Mouse (Mus musculus): Measurements from ENCODE around the gene Zbed4. TPM values are rescaled to one million over a fixed set of nuclear protein-coding genes. Genes with fewer than 3 reads are reported as not detected.
"Not testable (repeated sequence)": the region's sequence is repeated elsewhere in the genome, so short reads cannot be mapped to it uniquely, and the experiment has no call there.

The Zbed4 gene
- polyA plus RNA-seq (2016; fragmentation: Nextera tagmentation; extraction: Ambion mirVana): 18.9 and 20.5 TPM in 2 replicates

GRCm38 (mm10) chr15:88751564-88752402, at the start of gene Zbed4:
Gene Zbed4 (plus strand): TSS chr15:88751660.
- Histone ChIP-seq H3K27me3 (replicated peaks) (no peaks in the 10 kb centered on the region), H3K4me2 (peak within 1 kb of the TSS; percentile 78), H3K4me3 (peak within 1 kb of the TSS; percentile 92), H3K4me1 (replicated peaks) (peaks cover 27% of the 10 kb centered on the region), H3K9me3 (replicated peaks) (no peaks in the 10 kb centered on the region), H3K36me3 (peaks cover 15% of the 10 kb centered on the region), H3K27ac (ENCODE audit: poor library complexity, severe bottlenecking) (peak within 1 kb of the TSS; percentile 92), H3K9ac (peak within 1 kb of the TSS; percentile 98)
- 1% methylated on average over 70 of the region's 119 CpGs for WGBS
- no peak; the same call in none of the 2 replicates for ATAC-seq (ENCODE audit: insufficient number of reproducible peaks, low FRiP score)

- H3K27me3 ChIP-seq (replicated peaks): no peaks in the 10 kb centered on the region
- no peaks in the 10 kb centered on the region for H3K4me1 ChIP-seq (replicated peaks)
- WGBS: 77% methylated on average over 3 of the region's 3 CpGs
- H3K9me3 ChIP-seq (replicated peaks): no peaks in the 10 kb centered on the region
- H3K4me2 ChIP-seq: no peak overlapping the region
- H3K27ac ChIP-seq (ENCODE audit: poor library complexity, severe bottlenecking): no peak overlapping the region
- H3K36me3 ChIP-seq: peaks cover 95% of the 10 kb centered on the region
- H3K9ac ChIP-seq: no peak overlapping the region
- no peak for ATAC-seq (ENCODE audit: insufficient number of reproducible peaks, low FRiP score)
- H3K4me3 ChIP-seq: no peak overlapping the region
These were observed 49.0 kb upstream of the Zbed4 start for GRCm38 (mm10) chr15:88702501-88702900.

GRCm38 (mm10) chr15:88704284-88704683, 47.2 kb upstream of the Zbed4 start:
- H3K4me3 ChIP-seq: no peak overlapping the region
- ATAC-seq (ENCODE audit: insufficient number of reproducible peaks, low FRiP score): no peak
- no peaks in the 10 kb centered on the region for H3K4me1 ChIP-seq (replicated peaks)
- H3K36me3 ChIP-seq: peaks cover 98% of the 10 kb centered on the region
- no peaks in the 10 kb centered on the region for H3K27me3 ChIP-seq (replicated peaks)
- WGBS: 60% methylated on average over 1 of the region's 1 CpGs
- no peak overlapping the region for H3K4me2 ChIP-seq
- no peak overlapping the region for H3K27ac ChIP-seq (ENCODE audit: poor library complexity, severe bottlenecking)
- no peak overlapping the region for H3K9ac ChIP-seq
- no peaks in the 10 kb centered on the region for H3K9me3 ChIP-seq (replicated peaks)

GRCm38 (mm10) chr15:88706320-88706719, 45.1 kb upstream of the Zbed4 start:
- Histone ChIP-seq H3K4me1 (replicated peaks) (no peaks in the 10 kb centered on the region), H3K9ac (no peak overlapping the region), H3K27me3 (replicated peaks) (no peaks in the 10 kb centered on the region), H3K9me3 (replicated peaks) (no peaks in the 10 kb centered on the region), H3K4me2 (no peak overlapping the region), H3K36me3 (peaks cover 98% of the 10 kb centered on the region), H3K4me3 (no peak overlapping the region), H3K27ac (ENCODE audit: poor library complexity, severe bottlenecking) (no peak overlapping the region)
- no peak for ATAC-seq (ENCODE audit: insufficient number of reproducible peaks, low FRiP score)
- 91% methylated on average over 6 of the region's 6 CpGs for WGBS

GRCm38 (mm10) chr15:88706987-88707386, 44.5 kb upstream of the Zbed4 start:
- WGBS: 83% methylated on average over 13 of the region's 13 CpGs
- H3K36me3 ChIP-seq: peaks cover 98% of the 10 kb centered on the region
- ATAC-seq (ENCODE audit: insufficient number of reproducible peaks, low FRiP score); H3K4me2 ChIP-seq; H3K4me1 ChIP-seq (replicated peaks); H3K4me3 ChIP-seq; H3K9me3 ChIP-seq (replicated peaks); H3K9ac ChIP-seq; H3K27me3 ChIP-seq (replicated peaks); H3K27ac ChIP-seq (ENCODE audit: poor library complexity, severe bottlenecking): not testable (repeated sequence)

- H3K27me3 ChIP-seq (replicated peaks): no peaks in the 10 kb centered on the region
- H3K4me1 ChIP-seq (replicated peaks): no peaks in the 10 kb centered on the region
- H3K4me2 ChIP-seq: no peak overlapping the region
- ATAC-seq (ENCODE audit: insufficient number of reproducible peaks, low FRiP score): no peak
- no peak overlapping the region for H3K27ac ChIP-seq (ENCODE audit: poor library complexity, severe bottlenecking)
- no peak overlapping the region for H3K4me3 ChIP-seq
- H3K36me3 ChIP-seq: peaks cover 98% of the 10 kb centered on the region
- H3K9me3 ChIP-seq (replicated peaks): no peaks in the 10 kb centered on the region
- 93% methylated on average over 5 of the region's 5 CpGs for WGBS
- H3K9ac ChIP-seq: no peak overlapping the region
These were observed 43.3 kb upstream of the Zbed4 start for GRCm38 (mm10) chr15:88708204-88708603.

GRCm38 (mm10) chr15:88708657-88709511, 42.6 kb upstream of the Zbed4 start:
- Histone ChIP-seq H3K36me3 (peaks cover 98% of the 10 kb centered on the region), H3K4me1 (replicated peaks) (no peaks in the 10 kb centered on the region), H3K9ac (no peak overlapping the region), H3K27ac (ENCODE audit: poor library complexity, severe bottlenecking) (no peak overlapping the region), H3K4me3 (no peak overlapping the region), H3K27me3 (replicated peaks) (no peaks in the 10 kb centered on the region), H3K4me2 (no peak overlapping the region), H3K9me3 (replicated peaks) (no peaks in the 10 kb centered on the region)
- 86% methylated on average over 13 of the region's 13 CpGs for WGBS
- ATAC-seq (ENCODE audit: insufficient number of reproducible peaks, low FRiP score): no peak

- Histone ChIP-seq H3K9me3 (replicated peaks) (no peaks in the 10 kb centered on the region), H3K4me2 (no peak overlapping the region), H3K27ac (ENCODE audit: poor library complexity, severe bottlenecking) (no peak overlapping the region), H3K27me3 (replicated peaks) (no peaks in the 10 kb centered on the region), H3K4me3 (no peak overlapping the region), H3K4me1 (replicated peaks) (no peaks in the 10 kb centered on the region), H3K36me3 (peaks cover 99% of the 10 kb centered on the region), H3K9ac (no peak overlapping the region)
- WGBS: 89% methylated on average over 5 of the region's 5 CpGs
- no peak for ATAC-seq (ENCODE audit: insufficient number of reproducible peaks, low FRiP score)
These were observed 41.6 kb upstream of the Zbed4 start for GRCm38 (mm10) chr15:88709878-88710277.

GRCm38 (mm10) chr15:88712501-88712900, 39.0 kb upstream of the Zbed4 start:
- no peak for ATAC-seq (ENCODE audit: insufficient number of reproducible peaks, low FRiP score)
- no peak overlapping the region for H3K27ac ChIP-seq (ENCODE audit: poor library complexity, severe bottlenecking)
- no peak overlapping the region for H3K9ac ChIP-seq
- WGBS: 91% methylated on average over 15 of the region's 15 CpGs
- peaks cover 99% of the 10 kb centered on the region for H3K36me3 ChIP-seq
- no peak overlapping the region for H3K4me3 ChIP-seq
- H3K27me3 ChIP-seq (replicated peaks): no peaks in the 10 kb centered on the region
- no peaks in the 10 kb centered on the region for H3K9me3 ChIP-seq (replicated peaks)
- H3K4me1 ChIP-seq (replicated peaks): no peaks in the 10 kb centered on the region
- H3K4me2 ChIP-seq: no peak overlapping the region

- no peaks in the 10 kb centered on the region for H3K4me1 ChIP-seq (replicated peaks)
- no peak overlapping the region for H3K9ac ChIP-seq
- no peaks in the 10 kb centered on the region for H3K9me3 ChIP-seq (replicated peaks)
- WGBS: 79% methylated on average over 6 of the region's 6 CpGs
- H3K27ac ChIP-seq (ENCODE audit: poor library complexity, severe bottlenecking): no peak overlapping the region
- no peaks in the 10 kb centered on the region for H3K27me3 ChIP-seq (replicated peaks)
- H3K36me3 ChIP-seq: peaks cover 97% of the 10 kb centered on the region
- no peak overlapping the region for H3K4me3 ChIP-seq
- H3K4me2 ChIP-seq: no peak overlapping the region
- no peak for ATAC-seq (ENCODE audit: insufficient number of reproducible peaks, low FRiP score)
These were observed 37.4 kb upstream of the Zbed4 start for GRCm38 (mm10) chr15:88714021-88714589.

- no peak for ATAC-seq (ENCODE audit: insufficient number of reproducible peaks, low FRiP score)
- Histone ChIP-seq H3K9ac (no peak overlapping the region), H3K9me3 (replicated peaks) (no peaks in the 10 kb centered on the region), H3K27me3 (replicated peaks) (no peaks in the 10 kb centered on the region), H3K36me3 (peaks cover 88% of the 10 kb centered on the region), H3K4me2 (no peak overlapping the region), H3K27ac (ENCODE audit: poor library complexity, severe bottlenecking) (no peak overlapping the region), H3K4me3 (no peak overlapping the region), H3K4me1 (replicated peaks) (no peaks in the 10 kb centered on the region)
These were observed 35.1 kb upstream of the Zbed4 start for GRCm38 (mm10) chr15:88716350-88716749.
